Mouse (Mus musculus): Measurements from ENCODE around the gene Abl1.

Gene Abl1

DNA sequence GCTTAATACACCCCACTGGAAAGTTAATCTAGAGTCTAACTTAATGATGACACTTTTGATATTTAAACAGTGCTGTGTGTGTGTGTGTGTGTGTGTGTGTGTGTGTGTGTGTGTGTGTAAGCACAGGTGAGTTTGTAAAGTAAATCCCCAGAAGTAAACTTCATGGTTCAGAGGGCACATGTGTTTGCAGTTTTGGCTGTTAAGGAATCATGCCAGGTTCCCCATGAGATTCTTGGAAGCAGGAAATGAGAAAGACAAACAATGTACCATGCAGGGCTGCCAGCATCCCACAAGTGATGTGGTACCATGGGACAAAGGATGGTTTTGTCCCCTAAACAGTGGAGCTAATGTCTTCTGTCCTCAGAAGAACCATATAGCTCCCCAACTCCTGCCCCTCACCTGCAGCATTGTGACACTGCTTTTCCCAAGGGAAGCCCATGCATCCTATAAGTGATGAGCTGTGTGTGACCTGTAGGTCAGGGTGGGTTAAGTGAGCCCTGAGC lies 57.6 kb downstream of the Abl1 start:
- DNase-seq (ENCODE audit: low spot score) = no peak

DNA sequence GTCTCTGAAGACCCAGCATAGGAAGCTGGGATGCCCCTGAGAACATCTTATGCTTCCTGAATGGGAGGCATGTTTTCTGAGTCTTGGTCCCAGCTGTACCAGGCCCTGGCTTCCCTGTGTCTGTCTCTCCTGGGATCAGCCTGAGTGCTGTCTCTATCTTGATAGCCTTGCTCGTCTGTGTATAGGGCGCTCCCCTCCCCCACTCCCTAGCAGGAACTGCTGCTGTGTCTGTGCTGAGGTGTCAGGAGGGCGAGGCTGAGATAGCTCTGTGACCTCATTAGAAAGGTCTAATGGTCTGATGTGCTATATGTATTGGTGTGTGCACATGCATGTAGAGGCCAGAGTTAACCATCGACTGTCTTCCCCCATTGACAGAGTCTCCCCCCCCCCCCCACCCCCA lies 58.7 kb downstream of the Abl1 start:
- no peak for DNase-seq (ENCODE audit: low spot score)

DNA sequence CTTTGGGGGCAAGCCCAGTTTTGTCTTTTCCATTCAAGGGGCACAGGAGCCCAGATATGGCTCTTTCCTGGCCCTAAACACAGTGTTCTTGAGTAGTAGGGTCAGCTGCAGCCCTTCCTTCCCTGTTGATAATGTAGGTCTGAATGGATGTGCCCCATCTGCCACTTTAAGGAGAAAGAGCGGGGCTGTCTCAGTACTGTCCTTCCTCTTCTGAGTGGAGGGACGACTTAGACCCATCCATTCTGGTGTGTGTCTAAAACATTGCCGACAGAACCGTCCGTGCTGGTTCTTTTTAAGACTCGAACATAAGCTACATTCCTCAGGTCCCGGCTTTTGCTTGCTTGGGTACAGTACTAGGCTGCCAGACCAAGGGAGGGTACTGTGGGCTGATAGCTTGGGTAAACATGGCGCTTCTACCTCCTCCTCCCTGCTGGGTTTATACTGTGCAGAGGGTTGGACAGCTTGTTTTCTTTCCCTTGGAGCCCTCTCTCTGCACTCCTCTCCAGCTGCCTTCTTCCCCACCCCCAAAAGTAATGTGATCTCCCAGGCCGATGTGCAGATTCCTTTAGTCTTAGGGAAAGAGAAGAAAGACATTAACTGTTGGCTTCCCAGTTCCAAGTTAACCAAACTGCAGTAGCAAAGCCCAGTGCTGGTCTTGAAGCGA lies 61.0 kb downstream of the Abl1 start:
- DNase-seq (ENCODE audit: low spot score) = no peak

DNA sequence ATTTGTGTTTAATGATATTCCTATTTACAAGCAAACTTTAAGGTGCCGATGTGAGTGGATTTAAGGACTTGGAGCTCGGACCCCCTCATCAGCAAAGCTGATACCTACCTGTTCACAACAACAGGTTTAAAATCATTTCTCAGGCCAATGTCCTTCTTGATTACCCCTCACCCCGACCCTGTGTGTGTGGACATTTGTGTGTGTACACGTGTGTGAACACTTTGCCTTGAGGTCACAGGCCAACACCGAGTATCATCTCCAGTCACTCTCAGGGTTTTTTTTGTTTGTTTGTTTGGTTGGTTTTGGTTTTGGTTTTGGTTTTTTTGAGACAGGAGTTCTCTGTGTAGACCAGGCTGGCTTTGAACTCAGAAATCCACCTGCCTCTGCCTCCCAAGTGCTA lies 62.0 kb downstream of the Abl1 start:
- DNase-seq (ENCODE audit: low spot score) = no peak

DNA sequence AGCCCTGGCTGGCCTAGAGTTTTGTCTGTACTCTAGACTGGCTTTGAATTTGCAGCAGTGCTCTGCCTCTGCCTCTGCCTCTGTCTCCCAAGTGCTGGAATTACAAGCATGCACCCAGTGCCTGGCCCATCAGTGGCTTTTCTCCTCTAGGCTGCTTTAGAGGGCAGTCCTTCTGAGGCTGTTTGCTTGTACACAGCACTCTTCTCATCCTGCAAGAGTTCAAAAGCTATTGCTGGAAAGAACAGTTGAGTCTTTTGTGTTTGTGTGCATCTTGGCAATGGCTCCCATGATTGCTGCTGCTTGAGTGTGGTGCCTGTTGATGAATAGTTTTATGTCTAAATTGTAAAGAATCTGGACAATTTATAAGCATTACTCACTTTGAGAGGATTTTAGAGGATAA lies 69.3 kb downstream of the Abl1 start:
- no peak for DNase-seq (ENCODE audit: low spot score)

DNA sequence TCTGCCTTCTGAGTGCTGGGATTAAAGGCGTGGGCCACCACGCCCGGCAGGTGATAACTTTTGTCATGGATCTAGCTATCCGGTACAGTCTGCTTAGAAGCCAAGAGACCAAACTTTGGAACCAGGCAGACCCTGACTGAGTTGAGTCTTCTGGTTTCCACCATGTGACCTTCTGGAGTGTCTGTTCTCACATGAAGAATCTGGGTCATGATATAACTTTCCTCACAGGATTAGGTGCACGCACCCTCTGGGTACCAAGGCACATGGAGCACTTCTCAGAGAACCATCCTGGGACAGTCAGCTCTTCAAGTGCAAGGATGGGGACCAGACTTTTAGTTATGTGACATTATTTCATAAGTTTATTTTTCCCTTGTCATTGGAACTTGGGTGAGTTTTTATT lies 70.8 kb downstream of the Abl1 start:
- DNase-seq (ENCODE audit: low spot score) = no peak

DNA sequence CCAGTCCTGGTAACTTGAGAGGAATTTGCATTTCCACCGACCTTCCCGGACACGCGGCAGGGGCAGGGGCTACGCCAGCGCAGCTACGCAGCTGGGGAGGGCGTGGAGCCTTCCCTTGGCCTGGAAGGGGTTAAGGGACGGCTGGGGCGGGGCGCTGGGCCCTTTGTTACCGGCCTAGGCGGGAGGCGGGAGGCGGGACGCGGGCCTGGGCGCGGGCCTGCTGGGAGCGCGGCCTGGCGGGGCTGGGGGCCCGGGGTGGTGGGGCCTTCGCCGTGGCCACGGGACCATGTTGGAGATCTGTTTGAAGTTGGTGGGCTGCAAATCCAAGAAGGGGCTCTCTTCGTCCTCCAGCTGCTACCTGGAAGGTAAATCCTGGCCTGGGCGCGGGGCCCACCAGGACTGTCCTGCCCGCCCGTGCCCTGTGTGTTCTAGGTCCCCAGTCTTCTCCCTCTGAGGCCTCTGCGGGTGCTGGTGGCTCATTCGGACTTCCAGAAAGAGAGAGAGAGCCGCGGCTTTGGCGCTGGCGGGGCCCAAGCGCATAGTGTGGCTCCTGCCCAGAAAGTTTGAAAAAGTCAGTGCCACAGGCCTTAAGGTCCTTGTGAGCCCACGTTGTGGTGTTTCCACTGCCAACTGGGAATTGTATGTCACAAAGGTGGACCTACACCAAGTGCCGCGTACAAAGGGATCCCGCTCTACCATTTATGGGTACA lies 71.7 kb downstream of the Abl1 start:
- no peak for DNase-seq (ENCODE audit: low spot score)

DNA sequence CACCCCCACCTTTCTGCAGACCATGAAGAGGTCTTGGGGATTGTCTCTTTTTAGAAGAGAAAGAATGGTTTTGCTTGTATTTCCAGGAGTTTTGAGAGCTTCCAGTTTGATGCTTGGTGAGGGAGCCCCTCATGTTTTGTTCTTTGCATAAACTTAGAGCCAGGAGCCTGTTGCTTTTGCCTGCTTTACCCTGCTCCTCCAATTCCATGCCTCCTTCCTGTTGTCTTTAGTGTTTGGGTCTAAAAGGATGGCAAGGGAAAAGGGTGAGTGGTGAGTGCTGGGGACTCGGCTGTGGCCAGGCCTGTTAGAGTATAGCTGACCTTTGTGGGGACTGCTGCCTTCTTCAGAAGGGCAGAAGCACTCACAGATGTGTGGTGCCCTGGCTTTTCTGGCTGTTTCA lies 72.3 kb downstream of the Abl1 start:
- no peak for DNase-seq (ENCODE audit: low spot score)

DNA sequence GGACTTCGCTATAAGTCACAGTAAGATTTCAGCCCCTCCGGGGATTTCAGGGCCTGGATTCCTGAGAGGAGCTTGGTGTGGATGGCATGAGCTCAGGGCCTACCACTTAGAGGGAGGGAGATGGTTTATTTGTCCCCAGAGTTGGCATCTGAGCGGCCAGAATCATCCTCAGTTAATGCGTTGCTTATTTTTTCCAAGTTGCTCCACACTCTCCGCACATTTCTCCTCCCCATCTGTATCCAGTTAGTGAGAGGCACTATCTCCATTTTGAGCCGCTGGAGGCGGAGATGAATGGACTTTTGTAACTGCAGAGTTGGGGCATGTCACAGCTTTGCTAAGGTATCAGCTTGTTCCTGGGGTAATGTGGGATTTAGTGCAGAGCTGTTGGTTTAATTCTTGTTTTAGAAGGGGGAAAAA lies 72.9 kb downstream of the Abl1 start:
- no peak for DNase-seq (ENCODE audit: low spot score)

DNA sequence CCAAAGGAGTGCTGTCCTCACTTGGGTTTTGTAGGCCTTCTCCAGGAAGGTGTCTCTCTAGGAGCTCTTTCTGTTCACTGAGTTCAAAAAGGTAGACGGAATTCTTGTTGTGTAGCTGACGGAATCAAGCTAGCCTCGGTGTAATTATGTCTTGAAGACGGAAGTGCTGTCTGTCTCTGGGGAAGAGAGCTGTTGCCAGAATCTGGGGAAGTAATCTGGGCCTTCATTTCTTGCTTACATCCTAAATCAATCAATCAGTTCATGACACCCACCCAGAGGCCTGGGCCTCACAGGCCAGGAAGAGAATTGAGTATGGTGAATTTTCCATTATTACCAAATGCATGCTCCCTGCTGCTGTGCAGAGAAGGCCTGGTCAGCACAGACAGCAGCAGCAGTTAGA lies 73.4 kb downstream of the Abl1 start:
- DNase-seq (ENCODE audit: low spot score) = no peak

DNA sequence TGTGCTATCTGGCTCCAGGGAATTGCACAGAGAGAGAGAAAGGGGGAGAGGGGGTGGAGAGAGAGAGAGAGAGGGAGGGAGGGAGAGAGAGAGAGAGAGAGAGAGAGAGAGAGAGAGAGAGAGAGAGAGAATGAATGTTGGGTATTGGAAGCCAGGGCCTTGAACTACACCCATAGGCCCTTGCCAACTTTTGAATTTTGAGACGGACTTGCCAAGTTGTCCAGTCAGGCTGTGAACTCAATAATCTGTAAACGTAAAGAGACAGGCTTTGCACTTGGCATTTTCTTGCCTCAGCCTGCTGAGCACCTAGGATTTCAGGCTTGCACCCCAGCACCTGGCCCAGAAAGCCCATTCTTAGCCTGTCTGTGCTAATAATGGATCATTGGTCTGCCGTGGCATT lies 74.0 kb downstream of the Abl1 start:
- no peak for DNase-seq (ENCODE audit: low spot score)

DNA sequence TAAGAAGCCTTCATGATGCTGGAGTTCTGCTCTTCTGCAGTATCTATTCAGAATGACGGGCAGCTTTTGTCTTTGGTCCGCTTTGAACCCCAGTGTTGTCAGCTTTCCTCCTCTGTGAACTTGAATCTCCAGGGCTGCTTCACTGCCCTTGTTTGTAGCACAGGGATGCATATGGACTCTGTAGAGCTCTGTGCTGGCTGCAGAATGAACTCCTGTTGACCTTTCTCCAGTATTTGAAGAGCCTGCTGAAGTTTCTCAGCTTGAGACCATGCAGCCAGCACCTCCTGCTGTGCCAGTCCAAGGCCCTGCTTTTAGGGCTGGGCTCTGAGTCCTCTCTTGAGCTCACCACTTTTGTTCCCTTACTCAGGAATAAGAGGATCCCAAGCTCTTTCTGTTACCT lies 74.7 kb downstream of the Abl1 start:
- no peak for DNase-seq (ENCODE audit: low spot score)

DNA sequence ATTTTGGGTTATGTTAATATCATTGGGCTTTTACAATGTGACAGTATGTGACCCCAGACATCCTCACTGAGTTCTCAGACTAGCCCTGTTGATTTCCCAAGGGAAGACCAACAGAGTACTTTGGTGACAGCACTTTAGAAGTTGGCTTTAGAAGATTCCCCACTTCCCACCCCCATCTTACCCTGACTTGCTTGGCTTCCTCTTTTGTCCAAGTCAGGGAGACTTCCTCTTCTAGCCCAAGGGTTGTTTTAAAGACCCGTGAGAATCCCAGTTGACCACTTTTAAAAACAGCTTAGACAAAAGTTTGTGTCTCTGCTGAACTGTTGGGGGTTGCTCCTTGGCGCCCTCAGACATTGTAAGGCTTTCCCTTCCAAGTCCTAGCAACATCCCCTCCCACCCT lies 75.1 kb downstream of the Abl1 start:
- no peak for DNase-seq (ENCODE audit: low spot score)

DNA sequence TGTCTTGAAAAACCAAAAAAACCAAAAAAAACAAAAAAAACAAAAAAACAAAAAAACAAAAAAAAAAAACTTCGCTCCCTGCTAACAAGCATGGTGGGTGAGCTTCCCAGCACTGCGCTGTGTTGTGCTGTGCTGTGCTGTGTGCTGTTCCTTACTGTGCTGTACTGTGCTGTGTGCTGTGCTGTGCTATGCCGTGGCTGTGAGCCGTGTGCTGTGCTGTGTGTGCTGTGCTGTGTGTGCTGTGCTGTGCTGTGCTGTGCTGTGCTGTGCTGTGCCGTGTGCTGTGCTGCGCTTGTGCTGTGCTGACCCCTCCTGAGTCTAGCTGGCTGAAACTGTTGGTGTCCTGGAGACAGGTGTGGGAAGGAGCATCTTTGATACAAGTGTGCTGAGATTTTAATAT lies 78.9 kb downstream of the Abl1 start:
- DNase-seq (ENCODE audit: low spot score) = no peak

DNA sequence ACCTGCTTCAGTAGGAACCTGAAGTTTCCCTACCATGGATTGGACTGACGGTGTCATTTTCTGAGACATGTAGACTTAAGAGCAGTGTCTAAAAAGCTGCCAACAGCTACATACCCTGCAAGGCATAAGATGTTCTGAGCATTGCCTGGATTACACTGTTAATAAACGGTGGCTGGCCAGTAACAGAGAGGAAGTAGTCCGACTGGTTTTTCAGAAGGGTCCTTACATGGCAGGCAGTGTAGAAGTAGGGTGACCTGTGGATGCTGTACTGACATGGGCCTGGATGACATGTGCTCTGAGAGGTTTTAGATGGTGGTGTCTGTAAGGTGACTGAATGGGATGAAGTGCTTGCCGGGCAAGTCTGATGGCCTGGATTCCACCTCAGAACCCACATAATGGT lies 79.6 kb downstream of the Abl1 start:
- no peak for DNase-seq (ENCODE audit: low spot score)

DNA sequence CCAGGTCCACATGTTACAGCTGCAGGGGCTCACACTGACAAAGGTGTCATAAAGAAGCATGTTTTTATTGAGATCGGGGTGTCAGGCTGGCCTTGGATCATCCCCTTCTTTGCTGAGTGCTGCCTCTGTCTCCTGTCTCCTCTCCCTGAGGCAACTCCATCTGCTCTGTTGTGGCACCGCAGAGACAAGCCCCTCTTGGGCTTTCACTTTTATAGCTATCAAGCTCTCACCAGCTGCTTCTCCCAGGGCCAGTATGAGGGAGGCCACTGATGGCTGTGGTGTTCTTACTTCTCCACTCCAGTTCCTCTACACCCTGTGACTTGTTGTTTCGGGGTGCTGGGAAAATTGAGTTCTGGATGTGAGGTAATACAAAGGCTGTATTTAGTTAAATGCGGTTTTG lies 80.9 kb downstream of the Abl1 start:
- no peak for DNase-seq (ENCODE audit: low spot score)

DNA sequence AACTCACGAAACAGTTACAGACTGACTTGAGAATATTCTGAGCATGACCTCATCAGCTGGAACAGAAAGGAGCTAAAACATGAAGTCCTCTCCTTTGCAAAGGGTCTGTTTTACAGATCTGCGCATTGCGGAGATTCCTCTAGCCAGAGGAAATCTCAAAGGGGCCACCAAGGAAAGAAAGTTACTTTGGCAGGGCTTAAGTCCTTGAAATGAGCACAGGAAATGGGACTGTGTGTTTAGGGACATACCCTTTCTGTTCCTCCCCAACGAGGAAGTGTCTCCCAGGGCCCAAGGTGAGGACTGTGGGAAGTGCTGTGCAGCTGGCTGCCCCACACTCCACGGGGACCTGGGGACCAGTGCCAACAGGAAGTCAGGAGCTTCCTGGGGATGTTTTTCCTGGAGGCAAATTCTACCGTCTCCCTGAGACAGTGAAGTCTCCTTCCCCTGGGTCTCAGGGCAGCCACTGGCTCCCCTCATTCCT lies 81.5 kb downstream of the Abl1 start:
- DNase-seq (ENCODE audit: low spot score) = no peak

DNA sequence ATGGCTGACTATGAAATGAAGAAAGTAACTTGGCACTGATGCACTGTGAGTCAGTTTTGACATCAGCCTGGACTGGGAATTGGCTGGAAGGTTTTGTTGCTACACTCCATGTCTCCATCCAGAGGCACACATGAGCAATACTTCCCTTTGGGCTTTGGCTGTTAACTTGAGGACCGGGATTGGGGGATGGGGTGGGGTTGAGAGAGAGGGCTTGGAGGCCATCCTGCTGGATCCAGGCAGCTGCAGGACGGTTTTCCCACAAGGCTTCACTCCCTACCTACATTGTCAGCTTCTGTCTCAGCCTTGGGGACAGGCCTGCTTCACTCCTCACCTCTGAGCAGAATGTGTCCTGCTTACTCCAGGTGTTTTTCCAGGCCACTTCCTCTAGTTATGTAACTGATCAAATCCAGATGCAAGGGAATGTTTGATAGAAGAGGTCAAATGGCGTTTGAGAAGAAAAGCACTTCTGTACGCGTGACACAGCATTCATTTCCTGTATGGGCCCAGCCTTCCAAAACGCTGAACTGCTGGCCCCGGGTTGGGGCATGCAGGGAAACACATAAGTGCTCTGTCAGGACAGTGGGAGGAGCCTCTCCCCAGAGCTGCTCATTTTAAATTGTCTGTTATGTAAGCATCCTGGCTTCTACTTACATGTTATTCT lies 82.7 kb downstream of the Abl1 start:
- DNase-seq (ENCODE audit: low spot score) = no peak

DNA sequence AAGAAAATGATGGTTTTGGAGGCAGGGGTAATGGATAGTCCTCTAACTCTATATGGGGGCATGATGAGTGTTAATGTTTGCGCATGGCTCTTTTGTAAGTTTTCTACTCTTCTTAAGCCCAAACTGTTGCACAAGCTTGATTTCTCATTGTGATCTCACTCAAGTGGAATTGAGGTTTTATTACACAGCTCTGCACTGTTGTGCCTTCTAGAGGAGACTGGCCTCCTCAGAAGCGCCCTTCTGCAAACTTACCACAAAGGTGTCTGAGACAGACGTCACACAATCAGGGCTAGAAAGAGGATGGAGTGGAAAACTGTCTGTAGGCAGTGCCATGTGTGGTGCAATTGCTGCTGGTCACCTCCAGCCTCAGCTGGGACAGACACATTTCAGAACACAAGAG lies 88.3 kb downstream of the Abl1 start:
- no peak for DNase-seq (ENCODE audit: low spot score)

DNA sequence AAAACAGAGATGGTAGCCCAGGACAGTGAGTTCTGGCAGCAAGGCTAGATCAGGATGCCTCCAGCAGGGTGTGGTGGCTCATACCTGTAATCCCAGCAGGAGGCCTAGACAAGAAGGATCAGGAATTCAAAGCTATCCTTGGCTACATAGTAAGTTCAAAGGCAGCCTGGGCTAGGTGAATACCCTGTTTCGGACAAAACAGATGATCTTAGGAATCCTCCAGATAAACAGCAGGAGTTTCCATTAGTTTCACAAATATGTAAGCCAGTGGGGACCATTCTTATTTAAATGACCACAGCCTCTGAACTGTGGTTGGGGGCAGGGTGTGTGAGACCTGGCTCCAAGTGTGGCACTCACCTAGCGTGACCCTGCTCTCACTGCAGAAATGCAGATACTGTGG lies 91.1 kb downstream of the Abl1 start:
- DNase-seq (ENCODE audit: low spot score) = no peak

DNA sequence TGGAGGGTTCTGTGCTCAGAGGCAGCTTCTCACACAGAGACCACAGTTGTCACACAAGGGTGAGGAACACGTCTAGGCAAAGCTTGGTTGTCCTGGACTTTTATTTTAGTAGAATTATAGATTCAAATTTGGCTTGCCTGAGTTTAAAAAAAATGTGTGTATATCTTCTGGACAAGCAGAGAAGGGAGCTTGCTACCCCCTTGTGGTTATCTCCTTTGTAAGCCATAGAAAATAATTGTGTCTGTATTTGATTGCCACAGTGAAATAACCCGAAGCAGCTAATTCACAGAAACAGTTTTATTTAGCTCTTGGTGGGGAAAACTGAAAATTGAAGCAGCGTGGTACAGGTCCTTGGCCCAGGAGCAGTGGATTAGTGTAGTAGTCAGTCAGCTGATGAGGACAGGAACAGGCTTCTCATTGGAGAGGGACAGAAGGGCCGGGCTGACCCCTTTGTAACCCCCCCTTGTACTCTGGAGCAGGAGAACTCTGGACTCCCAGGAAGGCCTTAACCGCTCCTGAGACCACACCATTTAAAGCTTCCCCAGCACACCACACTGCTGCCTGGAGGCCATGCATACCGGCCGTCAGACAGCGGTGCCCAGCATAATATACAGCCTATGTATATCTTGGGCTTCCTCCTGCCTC lies 94.9 kb downstream of the Abl1 start:
- no peak for DNase-seq (ENCODE audit: low spot score)

DNA sequence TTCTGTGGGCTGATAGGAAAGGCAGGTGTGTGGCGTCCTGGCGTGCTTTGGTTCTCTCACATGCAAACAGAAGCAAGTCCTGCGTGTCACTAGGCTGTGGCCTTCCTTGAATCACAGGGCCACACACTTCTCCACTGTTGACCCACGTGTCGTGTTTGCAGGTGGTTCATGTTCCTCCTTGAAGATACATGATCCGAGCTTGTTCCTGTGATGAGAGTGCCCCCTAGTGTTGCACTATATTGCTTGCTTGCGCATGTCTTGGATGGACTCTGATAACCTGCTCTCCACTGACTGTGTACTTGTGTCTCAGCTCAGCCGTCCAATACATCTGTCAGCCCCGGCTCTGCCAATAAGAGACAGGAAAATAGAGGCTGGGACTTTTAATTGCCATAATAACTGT lies 96.9 kb downstream of the Abl1 start:
- peak; percentile 80 for DNase-seq (ENCODE audit: low spot score)

DNA sequence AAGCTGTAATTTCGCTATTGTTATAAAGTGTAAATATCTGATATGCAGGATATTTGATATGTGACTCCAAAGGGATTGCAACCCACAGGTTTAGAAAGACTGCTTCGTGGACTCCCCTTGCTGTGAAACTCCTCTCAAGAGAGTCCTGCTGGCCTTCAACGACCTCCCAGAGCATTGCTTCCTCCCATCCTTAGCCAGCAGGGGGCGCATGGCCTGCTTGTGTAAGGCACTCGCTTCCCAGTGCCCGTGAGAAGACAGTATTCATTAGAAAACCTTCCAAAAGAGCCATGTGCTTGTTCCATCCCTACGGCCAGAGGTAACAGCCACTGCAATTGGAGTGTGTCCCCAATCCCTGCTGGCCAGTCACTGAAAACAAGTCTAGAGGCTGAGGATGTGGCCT lies 98.9 kb downstream of the Abl1 start:
- peak; percentile 53 for DNase-seq (ENCODE audit: low spot score)

Measured in left cerebral cortex, adult 11 months (tissue).